Mouse (Mus musculus): ENCODE results near the gene Prpf6. TPM values are rescaled to one million over a fixed set of nuclear protein-coding genes. Genes with fewer than 3 reads are reported as not detected.

Gene Prpf6
- total RNA-seq (2014; fragmentation: Nextera tagmentation), result 31.2 and 40.7 TPM in 2 replicates
- 95.2 and 125 TPM in 2 replicates for total RNA-seq (2017)

DNA sequence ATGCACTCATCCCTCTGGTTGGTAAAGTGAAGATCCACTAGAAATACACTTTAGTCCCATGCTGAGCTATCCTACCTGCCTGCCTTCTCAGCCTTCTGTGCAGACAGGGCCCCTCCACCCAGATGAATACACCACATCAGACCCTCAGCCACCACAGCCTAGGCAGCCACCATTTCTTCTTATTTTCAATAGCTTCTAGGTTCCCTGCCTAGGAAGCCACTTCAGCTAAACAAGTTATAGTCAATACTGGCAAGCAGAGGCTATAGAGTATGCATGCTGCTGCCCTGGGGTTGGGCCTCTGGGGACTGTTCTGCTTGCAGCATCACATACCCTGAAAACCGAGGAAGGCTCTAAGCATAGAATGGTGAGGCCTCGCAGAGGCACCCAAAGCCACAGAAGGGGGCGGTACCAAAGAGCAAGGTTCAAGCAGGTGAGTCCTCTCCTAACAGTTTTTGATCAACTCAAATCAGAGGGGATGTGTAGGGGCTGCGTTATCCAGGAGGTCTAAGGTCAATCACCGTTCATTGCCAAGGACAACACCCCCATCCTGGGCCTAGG, at the start of gene Prpf6:
TSS of gene Prpf6 (plus strand) at position 341 of the 558 bp plus-strand sequence.
- ATAC-seq (replicated peaks; ENCODE audit: low FRiP score, low TSS enrichment, poor library complexity, severe bottlenecking), result 0 out of 2 replicates have a peak, but pooled peaks have one; percentile 13

DNA sequence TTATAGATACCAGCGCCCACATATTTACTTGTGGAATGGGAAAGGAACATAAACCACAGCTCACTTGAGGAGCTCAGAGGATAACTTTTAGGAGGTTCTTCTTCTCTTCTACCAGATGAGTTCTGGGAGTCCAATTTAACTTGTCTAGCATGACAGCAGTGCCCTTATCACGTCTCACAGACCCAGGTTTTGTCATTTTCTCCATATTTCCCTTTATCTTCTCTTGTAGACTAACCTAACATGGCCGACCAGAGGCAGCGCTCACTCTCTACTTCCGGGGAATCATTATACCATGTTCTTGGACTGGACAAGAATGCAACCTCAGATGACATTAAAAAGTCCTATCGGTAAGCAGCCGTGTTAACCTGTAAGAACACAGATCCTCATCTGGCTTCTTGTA, 45.5 kb upstream of the Prpf6 start:
- peak; percentile 84 for ATAC-seq (replicated peaks; ENCODE audit: low FRiP score, low TSS enrichment, poor library complexity, severe bottlenecking)

DNA sequence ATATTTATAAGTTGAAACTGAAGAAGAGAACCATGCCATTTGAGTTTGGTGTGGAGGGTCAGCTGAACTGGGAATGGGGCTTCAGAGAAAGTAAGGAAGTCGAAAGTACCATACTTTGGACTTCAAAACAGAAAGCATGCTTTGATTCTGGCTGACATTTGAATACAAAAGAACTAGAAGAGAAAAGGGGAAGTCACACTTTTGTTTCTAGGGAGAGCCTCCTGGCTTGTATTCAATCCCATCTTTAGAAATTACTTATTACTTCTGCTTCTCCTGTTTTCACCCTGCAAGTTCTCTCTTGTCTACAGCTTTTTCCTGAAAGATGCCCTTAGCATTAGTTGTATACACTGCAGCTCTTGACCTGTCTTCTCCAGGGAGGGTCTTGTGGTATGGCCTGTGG, 43.4 kb upstream of the Prpf6 start:
- ATAC-seq (replicated peaks; ENCODE audit: low FRiP score, low TSS enrichment, poor library complexity, severe bottlenecking), result no peak

DNA sequence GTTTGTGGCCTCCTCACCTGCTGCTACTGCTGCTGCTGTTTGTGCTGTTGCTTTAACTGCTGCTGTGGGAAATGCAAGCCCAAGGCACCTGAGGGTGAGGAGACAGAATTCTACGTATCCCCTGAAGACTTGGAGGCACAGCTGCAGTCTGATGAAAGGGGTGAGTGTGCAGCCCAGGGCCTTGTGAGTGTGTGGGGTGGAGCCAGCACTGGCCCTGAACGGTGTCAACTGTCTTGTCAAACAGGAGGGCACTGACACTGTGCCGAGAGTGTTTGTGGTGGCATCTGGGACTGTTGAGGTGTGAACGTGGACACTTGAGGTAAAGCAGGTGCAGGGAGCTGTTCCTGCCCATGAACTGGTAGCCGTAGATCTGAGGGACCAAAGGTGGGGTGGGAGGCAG, 43.0 kb upstream of the Prpf6 start:
- no peak for ATAC-seq (replicated peaks; ENCODE audit: low FRiP score, low TSS enrichment, poor library complexity, severe bottlenecking)

DNA sequence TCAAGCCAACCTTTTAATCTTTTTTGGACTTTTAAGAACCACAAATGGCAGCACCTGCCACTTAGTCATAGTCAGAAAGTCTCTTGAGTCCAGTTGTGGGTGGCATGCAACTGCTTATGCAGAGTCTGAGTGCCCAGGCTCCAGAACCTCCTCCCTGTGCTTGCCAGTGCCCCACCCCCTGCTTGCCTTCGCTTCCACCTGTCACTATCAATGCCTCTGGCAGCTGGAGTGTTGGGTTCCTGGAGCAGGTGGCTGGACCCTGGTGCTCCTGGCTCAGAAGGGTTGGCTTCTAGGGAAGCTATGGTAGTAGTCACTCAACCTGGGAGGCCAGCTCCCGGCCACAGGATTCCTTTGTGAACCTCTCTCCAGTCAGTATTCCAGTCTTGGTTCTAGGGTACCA, 41.4 kb upstream of the Prpf6 start:
- no peak for ATAC-seq (replicated peaks; ENCODE audit: low FRiP score, low TSS enrichment, poor library complexity, severe bottlenecking)

DNA sequence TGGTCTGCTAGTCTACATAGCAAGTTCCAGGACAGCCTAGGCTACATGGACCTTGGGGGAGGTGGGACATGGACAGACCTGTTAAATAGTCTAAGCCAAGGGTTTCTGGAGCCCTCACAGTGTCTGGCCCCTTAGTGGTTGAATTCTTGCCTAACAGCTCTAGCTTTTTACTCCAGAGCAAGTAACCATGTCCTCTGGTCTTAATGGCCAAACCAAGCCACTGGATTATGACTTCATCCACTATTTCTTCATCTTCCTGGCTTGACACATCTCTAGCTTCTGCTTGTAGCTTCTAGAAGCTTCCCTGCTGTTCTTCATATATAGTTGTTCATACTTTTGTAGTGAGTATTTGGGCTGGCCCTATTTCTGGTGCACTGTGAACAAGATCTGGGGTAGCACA, 37.9 kb upstream of the Prpf6 start:
- no peak for ATAC-seq (replicated peaks; ENCODE audit: low FRiP score, low TSS enrichment, poor library complexity, severe bottlenecking)

DNA sequence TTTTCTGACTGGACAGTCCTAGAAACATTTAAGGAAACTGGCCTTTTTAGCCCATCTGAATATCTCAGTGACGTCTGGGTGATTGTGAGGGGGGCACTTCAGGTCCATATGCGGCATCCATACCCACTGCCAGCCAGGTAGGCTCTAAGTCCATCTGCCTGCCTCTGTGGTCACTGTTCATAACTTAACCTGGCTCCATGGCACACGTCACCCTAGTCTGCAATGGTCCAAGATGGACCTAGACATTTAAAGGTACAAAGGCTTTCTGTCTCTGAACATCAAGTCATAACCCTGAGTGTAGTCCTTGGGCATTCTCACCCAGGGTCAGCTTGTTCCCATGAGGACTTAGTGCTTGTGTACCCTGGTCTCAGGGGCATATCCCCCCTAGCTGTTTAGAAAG, 24.3 kb upstream of the Prpf6 start:
- ATAC-seq (replicated peaks; ENCODE audit: low FRiP score, low TSS enrichment, poor library complexity, severe bottlenecking), result no peak

DNA sequence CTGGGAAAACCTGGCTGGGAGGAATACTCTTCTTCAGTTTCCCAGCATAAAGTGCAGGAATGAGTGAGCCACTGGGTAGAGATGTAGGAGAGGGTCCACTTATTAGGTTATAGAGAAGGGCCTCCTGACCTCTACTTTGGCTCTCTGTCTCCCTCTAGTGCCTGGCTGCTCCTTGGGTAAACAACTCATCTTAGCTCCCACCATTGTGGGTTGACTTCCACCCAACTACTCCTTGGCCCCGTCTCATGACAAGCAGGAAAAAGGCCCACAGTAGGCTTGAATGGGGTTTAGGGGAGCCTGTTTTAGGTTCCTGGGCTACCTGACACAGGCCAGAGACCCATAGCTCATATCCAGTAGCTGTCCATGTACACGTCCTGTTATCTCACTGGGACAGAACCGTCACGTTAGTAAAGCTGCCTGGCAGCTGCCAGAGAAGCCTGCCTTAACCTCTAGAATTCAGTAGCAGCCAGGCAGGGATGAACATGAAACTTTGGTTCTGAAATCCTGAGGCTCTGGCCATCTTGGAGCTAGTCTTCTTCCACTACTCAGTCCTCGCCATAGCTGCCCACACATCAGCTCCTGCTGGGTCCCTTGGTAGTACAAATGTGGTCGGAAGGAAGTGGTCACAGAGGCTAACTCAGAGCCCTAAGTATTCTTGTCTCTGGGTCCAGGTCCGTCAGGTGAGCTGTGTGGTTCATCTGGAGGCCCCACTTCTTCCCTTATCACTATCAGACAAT, 23.2 kb upstream of the Prpf6 start:
- ATAC-seq (replicated peaks; ENCODE audit: low FRiP score, low TSS enrichment, poor library complexity, severe bottlenecking), result peak; percentile 88

DNA sequence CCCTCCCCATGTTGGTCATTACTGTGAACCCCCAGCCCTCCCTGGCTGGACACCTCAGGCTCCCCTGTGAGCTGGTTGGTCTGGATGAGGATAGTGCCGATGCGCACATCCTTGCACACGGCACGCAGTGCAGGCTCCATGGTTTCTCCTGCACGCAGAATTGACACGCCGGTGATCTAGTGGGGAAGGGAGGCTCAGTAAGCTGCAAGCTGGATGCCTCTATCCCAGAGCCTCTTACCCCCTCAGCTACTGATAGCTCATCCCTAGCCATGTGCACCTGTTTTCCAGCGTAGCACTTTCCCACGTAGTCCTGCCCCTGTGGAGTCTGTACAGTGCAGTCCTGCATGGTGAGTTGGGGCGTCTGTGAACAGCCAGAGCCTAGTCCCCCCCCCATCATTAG, 21.8 kb upstream of the Prpf6 start:
- no peak for ATAC-seq (replicated peaks; ENCODE audit: low FRiP score, low TSS enrichment, poor library complexity, severe bottlenecking)

DNA sequence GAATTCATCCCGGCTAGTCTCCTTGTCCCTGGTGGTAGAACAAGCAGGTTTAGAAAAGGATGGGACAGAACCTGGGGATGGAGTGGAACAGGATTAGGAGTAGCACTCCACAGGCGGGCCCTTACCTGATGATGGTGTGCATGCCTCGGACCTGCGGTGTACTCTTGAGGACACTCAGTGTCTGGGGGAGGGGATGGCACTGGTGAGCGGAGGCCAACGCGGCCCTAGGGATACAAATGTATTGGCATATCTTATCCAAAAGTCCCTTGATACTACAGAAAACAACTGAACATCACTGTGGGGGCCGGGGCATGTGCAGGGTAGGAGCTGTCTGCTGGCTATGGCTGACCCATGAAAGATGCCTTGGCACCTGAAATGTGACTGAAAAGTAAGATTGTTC, 21.3 kb upstream of the Prpf6 start:
- ATAC-seq (replicated peaks; ENCODE audit: low FRiP score, low TSS enrichment, poor library complexity, severe bottlenecking), result no peak

DNA sequence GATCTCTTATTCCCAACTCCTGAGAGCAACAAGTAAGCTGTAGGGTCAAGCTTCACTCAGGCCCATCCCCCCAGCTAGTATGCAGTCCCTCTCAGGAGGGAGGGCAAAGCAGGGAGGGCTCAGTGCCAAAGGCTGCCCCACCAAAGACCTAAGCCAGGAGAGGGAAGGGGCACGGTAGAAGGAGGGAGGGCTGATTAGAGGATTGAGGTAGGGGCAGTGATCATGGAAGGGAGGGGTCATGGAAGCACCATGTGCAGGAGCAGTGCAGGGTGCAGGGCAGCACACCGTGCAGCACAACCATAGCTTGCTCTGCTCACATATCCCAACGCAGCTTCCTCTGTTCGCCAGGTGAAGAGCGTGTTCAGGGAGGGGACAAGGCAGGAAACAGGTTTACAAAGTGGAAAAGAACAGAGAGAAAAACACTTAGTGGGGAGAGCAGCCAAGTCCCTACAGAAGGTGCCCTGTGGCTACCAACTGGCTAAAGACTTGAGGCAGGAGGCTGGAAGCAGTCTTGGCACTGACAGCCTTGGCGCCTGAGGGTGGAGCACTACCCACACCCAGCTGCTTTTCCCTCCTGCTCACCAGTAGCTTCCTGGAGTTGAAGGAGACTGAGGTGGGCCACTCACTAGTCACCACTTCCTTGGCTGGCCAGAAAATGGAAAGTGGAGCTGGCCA, 20.6 kb upstream of the Prpf6 start:
- ATAC-seq (replicated peaks; ENCODE audit: low FRiP score, low TSS enrichment, poor library complexity, severe bottlenecking), result no peak

DNA sequence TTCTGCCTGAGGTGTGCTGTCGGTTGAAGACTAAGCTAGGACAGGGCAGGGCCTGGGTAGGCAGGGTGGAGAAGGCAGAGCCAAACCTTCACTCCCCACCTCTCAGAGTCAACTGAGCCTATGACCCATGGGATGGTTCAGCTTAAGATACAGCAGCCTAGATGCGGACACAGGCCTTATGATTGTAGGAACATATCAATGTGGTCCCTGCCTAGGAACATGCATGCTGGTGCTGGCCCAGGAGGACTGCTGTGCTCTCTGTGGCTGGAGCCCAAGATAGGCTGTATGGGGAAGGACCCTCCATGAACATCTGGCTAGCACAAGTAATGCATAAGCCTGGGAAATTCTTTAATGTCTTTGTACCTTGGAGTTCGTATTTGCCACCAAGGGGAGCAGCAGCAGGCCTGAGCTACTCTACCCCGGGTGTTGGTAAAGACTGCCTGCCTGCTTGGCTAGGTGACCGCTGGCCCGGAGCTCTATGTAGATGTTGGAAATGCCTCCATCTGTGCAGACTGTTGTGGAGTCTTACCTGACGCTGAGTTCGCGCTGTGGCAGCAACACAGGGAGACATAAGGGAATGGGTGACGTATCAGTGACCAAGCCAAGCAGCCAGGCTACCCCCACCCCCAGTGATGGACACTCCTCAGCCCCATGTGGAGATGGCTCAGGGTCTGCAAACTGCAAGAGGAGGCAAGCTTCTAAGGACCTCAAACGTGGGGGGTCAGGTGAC, 19.6 kb upstream of the Prpf6 start:
- no peak for ATAC-seq (replicated peaks; ENCODE audit: low FRiP score, low TSS enrichment, poor library complexity, severe bottlenecking)

DNA sequence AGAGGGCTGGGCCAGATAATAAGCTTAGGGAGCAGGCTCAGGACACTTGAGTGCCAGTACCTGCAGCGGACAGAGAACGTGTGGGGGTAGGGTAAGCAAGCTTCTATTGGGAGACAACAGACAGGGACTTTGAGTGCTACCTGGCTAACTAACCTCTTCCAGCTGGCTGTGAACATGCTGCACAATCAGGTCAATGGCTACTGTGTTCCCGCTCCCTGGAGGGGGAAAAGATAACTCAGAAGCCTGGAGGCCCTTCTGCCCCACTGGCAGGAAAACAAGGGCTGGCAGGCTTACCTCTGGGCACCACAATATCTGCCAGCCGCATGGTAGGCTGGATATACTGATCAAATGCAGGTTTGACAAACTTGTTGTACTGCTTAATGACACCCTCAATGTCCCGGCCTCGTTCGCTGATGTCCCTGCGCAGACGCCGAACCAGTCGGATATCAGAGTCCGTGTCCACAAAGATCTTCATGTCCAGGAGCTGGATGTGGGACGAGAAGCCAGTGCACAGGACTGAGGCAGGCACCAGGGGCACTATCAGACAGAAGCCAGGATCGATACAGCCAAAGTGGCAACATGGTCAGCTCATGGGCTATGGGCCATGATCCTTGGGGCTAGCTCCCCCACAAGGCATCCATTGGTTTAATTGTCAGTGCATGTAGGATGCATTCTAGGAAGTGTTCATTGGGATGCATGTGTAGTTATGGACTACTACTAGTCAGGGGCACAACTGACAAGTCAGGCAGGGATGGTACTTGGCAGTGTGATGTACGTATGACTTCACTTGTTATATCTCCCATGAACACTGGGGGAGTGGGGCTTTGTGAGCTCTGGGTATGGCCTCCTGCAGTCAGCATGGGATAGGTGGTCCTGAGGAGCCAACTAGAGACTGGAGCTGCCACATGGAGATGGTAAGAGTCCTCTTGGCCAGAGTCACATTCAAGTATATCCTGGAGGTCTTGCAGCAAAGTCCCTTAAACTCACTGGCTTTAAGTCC, 18.4 kb upstream of the Prpf6 start:
- ATAC-seq (replicated peaks; ENCODE audit: low FRiP score, low TSS enrichment, poor library complexity, severe bottlenecking), result no peak

DNA sequence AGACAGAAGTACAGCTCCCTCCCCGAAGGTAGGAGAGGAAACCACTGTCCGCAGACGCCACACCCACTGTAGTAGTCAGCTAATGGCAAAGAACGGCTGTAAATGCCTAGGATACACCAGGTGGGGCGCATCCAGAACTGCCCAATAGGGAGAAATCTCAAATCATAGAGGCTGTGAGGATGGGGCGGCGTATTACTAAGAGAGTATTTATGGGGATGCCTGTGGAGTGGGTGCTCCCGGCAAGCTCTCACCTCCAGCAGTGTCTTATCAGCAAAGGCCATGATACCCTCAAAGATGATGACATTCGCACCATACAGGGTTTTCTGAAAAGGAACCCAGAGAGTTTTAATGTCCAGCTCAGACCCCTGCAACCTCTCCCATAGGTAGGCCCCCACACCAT, 17.7 kb upstream of the Prpf6 start:
- no peak for ATAC-seq (replicated peaks; ENCODE audit: low FRiP score, low TSS enrichment, poor library complexity, severe bottlenecking)

DNA sequence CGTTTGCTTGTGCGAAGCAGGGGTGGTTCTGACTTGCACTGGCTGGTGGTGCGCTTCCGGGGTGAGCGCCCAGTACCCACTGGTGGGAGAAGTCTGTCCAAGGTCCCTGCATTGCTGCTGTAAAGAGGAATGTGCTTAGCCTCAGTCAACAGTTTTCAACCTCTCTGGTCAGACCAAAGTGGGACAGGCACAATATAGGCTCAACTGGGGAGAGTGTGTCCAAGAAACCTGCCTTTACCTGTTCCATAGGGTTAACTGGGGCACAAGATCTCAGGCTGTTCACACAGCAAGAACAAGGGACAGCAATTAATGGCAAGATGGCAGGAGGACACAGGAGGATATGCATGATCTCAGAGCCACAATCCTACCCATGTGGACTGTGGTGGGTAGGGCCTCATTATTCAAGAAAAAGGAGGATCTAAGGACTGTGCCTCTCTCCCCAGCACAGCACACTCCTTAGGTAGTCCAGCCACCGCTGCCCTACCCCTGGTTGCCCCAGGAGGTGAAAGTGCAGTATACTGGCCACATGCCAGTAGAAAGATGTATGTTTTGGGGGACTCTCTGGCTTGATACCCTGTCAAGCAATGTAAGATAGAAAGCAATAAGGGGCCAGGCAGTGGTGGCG, 16.6 kb upstream of the Prpf6 start:
- no peak for ATAC-seq (replicated peaks; ENCODE audit: low FRiP score, low TSS enrichment, poor library complexity, severe bottlenecking)

DNA sequence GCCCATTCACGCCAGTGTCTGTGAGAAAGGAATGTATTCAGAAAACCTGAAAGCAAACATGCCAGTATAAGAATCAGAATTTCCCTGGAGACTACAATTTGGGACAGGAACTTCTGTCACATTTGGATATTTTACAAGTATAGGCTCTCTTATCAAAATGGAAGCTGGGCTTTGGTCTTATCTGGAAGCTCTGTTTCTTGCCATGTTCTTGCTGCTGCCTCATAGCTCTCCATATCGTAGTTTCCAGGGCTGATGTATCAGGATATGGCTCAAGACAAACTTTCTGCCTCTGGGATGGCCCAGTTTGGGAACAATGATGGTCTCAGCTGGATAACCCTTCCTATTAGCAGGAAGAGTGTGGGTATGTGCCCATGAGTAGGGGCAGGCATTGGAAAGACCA, 15.1 kb upstream of the Prpf6 start:
- ATAC-seq (replicated peaks; ENCODE audit: low FRiP score, low TSS enrichment, poor library complexity, severe bottlenecking), result no peak

DNA sequence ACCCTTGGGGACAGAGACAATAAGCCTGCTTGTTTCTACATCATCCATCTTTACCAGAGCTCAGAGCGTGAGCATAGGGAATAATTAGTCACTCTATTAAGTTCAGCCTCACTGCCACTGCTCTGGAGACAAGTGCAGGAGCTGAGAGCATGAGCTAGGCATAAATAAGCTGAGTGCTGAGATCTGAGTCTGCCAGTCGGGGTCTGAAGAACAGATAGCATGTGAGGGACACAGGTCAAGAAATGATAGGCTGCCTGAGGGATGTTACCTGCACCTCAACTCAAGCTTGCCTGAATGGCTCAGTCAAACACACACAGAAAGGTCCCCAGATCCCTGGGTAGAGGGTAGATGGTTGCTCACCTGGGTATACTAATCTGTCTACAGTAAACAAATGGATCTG, 14.5 kb upstream of the Prpf6 start:
- ATAC-seq (replicated peaks; ENCODE audit: low FRiP score, low TSS enrichment, poor library complexity, severe bottlenecking), result no peak

DNA sequence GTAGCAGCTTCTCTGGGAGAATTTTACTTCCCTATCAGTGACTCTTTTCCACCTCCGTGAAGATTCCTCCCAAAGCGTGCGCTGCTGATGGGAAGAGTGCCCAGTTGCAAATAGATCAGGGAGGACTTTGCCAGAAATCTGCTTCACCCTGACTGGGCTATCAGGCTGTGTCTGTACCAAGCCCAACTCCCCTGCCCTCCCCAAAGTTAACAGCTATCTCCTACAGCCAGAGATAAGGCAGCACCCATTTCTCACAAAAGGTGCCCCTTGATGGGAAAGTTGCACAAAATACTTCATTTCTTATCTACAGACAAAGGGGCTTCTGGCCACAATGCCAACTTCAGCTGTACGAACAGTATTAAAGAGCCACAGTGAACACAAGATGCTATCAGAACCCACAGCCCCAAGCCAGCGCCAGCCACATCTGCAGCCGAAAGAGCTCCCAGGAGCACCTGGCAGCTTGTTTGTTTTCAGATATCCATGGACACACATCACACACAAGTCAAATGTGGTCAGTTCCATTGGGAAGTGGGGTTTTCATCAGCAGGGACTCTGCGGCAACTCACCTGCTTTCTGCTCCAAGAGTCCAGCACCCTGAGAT, 13.6 kb upstream of the Prpf6 start:
- ATAC-seq (replicated peaks; ENCODE audit: low FRiP score, low TSS enrichment, poor library complexity, severe bottlenecking), result peak; percentile 56

Measured in megakaryocyte-erythroid progenitor cell, adult 5-6 weeks (primary cell).